Mouse (Mus musculus): ENCODE measurements at regions not wholly inside any gene's neighbourhood (a gene's known extent, or its start where the extent isn't known, plus 50 kb on each side); places are given as distances from the start of the nearest gene placed in this dataset.

- Histone ChIP-seq H3K36me3 (ENCODE audit: insufficient read depth) (no peaks in the 10 kb centered on the region), H3K4me3 (ENCODE audit: low read depth, low read length) (no peak overlapping the region), H3K27me3 (ENCODE audit: insufficient read depth, low read length) (no peaks in the 10 kb centered on the region), H3K9ac (no peak overlapping the region), H3K9me3 (ENCODE audit: low read length) (no peaks in the 10 kb centered on the region), H3K4me1 (ENCODE audit: insufficient read depth) (no peaks in the 10 kb centered on the region), H3K4me2 (ENCODE audit: low read depth) (no peak overlapping the region), H3K27ac (ENCODE audit: low read depth, low read length) (no peak overlapping the region)
- 37% methylated on average over 2 of the region's 2 CpGs for whole genome bisulfite sequencing
- ATAC-seq (no peak), DNase-seq (no peak)
- TF ChIP-seq CTCF (IDR thresholded peaks at IDR 0.05; ENCODE audit: low read depth) = peak; percentile 37; the same call in 1 of the 2 replicates
Observed at GRCm38 (mm10) chr8:92121296-92121695, 236.1 kb upstream of the Irx5 start.

DNA sequence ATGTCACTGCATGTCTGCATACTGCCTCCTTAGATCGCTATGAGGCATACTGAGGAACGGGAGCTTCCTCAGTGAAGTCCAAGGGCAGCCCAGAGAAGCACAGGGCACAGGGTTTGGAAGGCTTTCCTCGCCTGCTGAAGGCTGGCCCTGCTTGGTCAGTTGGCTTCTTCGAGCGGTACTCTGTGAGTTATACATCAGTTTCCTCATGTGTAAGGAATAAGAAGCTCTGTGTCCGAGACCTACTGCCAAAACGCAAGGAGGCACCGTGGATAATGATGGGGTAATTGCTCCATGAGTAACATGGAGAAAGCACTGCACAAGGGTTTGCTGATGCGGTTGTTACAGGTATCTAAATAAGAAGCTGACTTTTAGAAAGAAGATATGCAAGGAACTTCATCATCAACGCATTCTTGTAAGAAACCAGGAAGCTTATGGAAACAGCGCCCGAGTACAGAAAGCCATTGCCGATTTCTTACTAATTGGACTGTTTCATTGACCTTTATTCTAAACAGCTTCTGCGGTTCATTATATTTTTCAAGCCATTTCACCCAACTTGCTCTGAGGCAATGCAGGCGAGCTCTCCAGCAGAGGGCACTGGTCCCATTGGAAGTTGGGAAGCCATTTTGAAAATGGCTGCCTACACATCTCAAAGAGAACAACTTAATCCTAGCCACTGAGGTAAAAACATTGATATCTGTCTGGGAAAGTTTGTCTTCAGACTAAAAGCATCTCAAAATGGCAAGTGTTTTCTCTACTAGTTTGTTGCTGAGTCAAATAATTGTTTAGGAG is 241.8 kb upstream of the Irx5 start:
- WGBS = 84% methylated on average over 15 of the region's 15 CpGs
- DNase-seq (no peak), ATAC-seq (no peak)
- H3K27me3 ChIP-seq (ENCODE audit: insufficient read depth, low read length) = peaks cover 12% of the 10 kb centered on the region
- H3K4me2 ChIP-seq (ENCODE audit: low read depth) = no peak overlapping the region
- H3K27ac ChIP-seq (ENCODE audit: low read depth, low read length) = no peak overlapping the region
- H3K9ac ChIP-seq = no peak overlapping the region
- no peaks in the 10 kb centered on the region for H3K9me3 ChIP-seq (ENCODE audit: low read length)
- H3K4me3 ChIP-seq (ENCODE audit: low read depth, low read length) = no peak overlapping the region
- H3K36me3 ChIP-seq (ENCODE audit: insufficient read depth) = no peaks in the 10 kb centered on the region
- no peaks in the 10 kb centered on the region for H3K4me1 ChIP-seq (ENCODE audit: insufficient read depth)
- peak; percentile 34 for TF ChIP-seq CTCF (IDR thresholded peaks at IDR 0.05; ENCODE audit: low read depth)

DNA sequence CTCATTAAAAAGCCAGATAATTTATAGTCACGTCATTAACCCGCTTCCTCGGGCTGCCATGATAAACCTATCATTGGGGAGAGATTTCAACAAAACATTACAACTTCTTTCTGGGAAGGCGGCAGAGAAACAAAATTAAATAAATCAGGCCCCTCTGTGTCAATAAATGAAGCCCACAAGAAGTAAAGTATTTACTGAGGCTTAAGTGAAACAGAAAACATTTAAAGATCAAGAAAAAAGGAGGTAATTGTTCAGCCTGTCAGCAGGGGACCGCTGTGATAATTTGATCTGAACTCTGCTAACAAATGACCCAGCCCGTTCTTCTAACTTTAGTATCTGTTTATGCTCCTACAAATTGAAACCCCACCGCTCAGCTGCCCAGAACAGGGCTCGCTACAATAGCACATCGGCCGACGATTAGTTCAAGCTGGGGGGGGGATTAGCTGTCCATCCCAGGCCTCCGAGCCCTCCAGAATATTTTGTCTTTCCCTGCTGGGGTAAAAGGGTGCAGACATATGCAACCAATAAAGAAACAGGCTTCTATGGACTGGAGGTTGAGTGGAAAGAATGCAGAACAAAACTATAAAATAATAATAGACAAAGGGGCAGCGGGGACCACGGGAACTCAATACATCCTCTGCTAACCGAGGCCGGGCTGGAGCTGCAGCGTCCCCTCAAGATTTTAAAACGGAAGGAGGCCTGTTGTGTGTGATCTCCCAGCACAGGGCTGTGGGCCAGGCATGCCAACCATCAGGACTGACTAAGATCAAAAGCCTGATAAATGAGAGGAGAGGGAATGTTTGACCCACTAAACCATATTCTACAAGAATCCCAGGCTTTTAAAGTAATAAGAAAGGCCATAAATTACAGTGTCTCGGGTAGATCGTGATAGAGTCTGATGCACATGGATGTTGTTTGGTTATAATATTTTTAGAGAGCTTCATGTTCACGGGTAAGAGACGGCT is 242.8 kb upstream of the Irx5 start:
- Histone ChIP-seq H3K4me3 (ENCODE audit: low read depth, low read length) (no peak overlapping the region), H3K27me3 (ENCODE audit: insufficient read depth, low read length) (peaks cover 12% of the 10 kb centered on the region), H3K36me3 (ENCODE audit: insufficient read depth) (no peaks in the 10 kb centered on the region), H3K9ac (no peak overlapping the region), H3K4me2 (ENCODE audit: low read depth) (no peak overlapping the region), H3K9me3 (ENCODE audit: low read length) (no peaks in the 10 kb centered on the region), H3K4me1 (ENCODE audit: insufficient read depth) (no peaks in the 10 kb centered on the region), H3K27ac (ENCODE audit: low read depth, low read length) (no peak overlapping the region)
- no peak for TF ChIP-seq CTCF (IDR thresholded peaks at IDR 0.05; ENCODE audit: low read depth)
- 19% methylated on average over 22 of the region's 22 CpGs for WGBS
- ATAC-seq = no peak
- DNase-seq = no peak

DNA sequence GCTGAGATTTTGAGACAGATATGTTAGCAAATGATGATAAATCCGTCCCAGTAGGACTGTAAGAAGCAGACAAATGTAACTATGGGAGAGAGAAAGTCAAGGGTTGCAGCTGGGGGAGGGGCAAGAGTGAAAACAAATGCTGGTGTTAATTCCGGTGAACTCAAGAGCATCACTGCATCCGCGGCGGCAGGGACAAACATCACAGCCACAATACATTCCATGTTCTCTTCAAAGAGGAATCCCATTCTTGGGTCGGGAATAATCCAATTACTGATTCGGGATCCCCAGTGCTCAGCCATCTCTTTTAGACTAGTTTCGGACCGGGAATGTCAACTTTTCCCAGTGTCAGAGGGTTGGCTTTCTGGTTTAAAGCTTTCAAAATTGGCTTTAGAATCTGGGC is 243.5 kb upstream of the Irx5 start:
- DNase-seq = no peak
- no peaks in the 10 kb centered on the region for H3K4me1 ChIP-seq (ENCODE audit: insufficient read depth)
- 7% methylated on average over 9 of the region's 9 CpGs for WGBS
- no peak overlapping the region for H3K27ac ChIP-seq (ENCODE audit: low read depth, low read length)
- H3K9me3 ChIP-seq (ENCODE audit: low read length) = no peaks in the 10 kb centered on the region
- no peak for ATAC-seq
- no peaks in the 10 kb centered on the region for H3K36me3 ChIP-seq (ENCODE audit: insufficient read depth)
- no peak overlapping the region for H3K9ac ChIP-seq
- H3K4me3 ChIP-seq (ENCODE audit: low read depth, low read length) = no peak overlapping the region
- H3K4me2 ChIP-seq (ENCODE audit: low read depth) = no peak overlapping the region
- peaks cover 12% of the 10 kb centered on the region for H3K27me3 ChIP-seq (ENCODE audit: insufficient read depth, low read length)
- no peak for TF ChIP-seq CTCF (IDR thresholded peaks at IDR 0.05; ENCODE audit: low read depth)

- TF ChIP-seq CTCF (IDR thresholded peaks at IDR 0.05; ENCODE audit: low read depth) = no peak
- WGBS = 71% methylated on average over 4 of the region's 4 CpGs
Observed at GRCm38 (mm10) chr8:92113386-92113785, 244.0 kb upstream of the Irx5 start.

GRCm38 (mm10) chr8:92104561-92104960 is 252.9 kb upstream of the Irx5 start:
- H3K36me3 ChIP-seq (ENCODE audit: insufficient read depth) = no peaks in the 10 kb centered on the region
- no peak overlapping the region for H3K27ac ChIP-seq (ENCODE audit: low read depth, low read length)
- no peak overlapping the region for H3K4me3 ChIP-seq (ENCODE audit: low read depth, low read length)
- 64% methylated on average over 6 of the region's 6 CpGs for WGBS
- no peaks in the 10 kb centered on the region for H3K27me3 ChIP-seq (ENCODE audit: insufficient read depth, low read length)
- H3K9ac ChIP-seq = no peak overlapping the region
- H3K9me3 ChIP-seq (ENCODE audit: low read length) = no peaks in the 10 kb centered on the region
- ATAC-seq = no peak
- TF ChIP-seq CTCF (IDR thresholded peaks at IDR 0.05; ENCODE audit: low read depth) = no peak
- H3K4me2 ChIP-seq (ENCODE audit: low read depth) = no peak overlapping the region
- no peak for DNase-seq
- no peaks in the 10 kb centered on the region for H3K4me1 ChIP-seq (ENCODE audit: insufficient read depth)

More at GRCm38 (mm10) chr8:92113386-92113785, 244.0 kb upstream of the Irx5 start:
- Histone ChIP-seq H3K36me3 (ENCODE audit: insufficient read depth) (no peaks in the 10 kb centered on the region), H3K9me3 (ENCODE audit: low read length) (no peaks in the 10 kb centered on the region), H3K9ac (no peak overlapping the region), H3K27me3 (ENCODE audit: insufficient read depth, low read length) (peaks cover 12% of the 10 kb centered on the region), H3K27ac (ENCODE audit: low read depth, low read length) (no peak overlapping the region), H3K4me2 (ENCODE audit: low read depth) (no peak overlapping the region), H3K4me1 (ENCODE audit: insufficient read depth) (no peaks in the 10 kb centered on the region), H3K4me3 (ENCODE audit: low read depth, low read length) (no peak overlapping the region)
- ATAC-seq = no peak
- DNase-seq = no peak

- Histone ChIP-seq H3K36me3 (ENCODE audit: insufficient read depth) (no peaks in the 10 kb centered on the region), H3K4me1 (ENCODE audit: insufficient read depth) (no peaks in the 10 kb centered on the region), H3K9ac (no peak overlapping the region), H3K4me3 (ENCODE audit: low read depth, low read length) (no peak overlapping the region), H3K27ac (ENCODE audit: low read depth, low read length) (no peak overlapping the region), H3K27me3 (ENCODE audit: insufficient read depth, low read length) (peaks cover 2% of the 10 kb centered on the region; the same call in 1 of the 2 replicates), H3K4me2 (ENCODE audit: low read depth) (no peak overlapping the region), H3K9me3 (ENCODE audit: low read length) (no peaks in the 10 kb centered on the region)
- WGBS = 76% methylated on average over 4 of the region's 4 CpGs
- no peak for DNase-seq
- ATAC-seq = no peak
- TF ChIP-seq CTCF (IDR thresholded peaks at IDR 0.05; ENCODE audit: low read depth) = no peak
Observed at GRCm38 (mm10) chr8:92102521-92102920, 254.9 kb upstream of the Irx5 start.
